Mouse (Mus musculus) embryonic fibroblast, embryonic 13.5 days (primary cell): ENCODE results near the gene Banf1.

Experiments used
- CTCF ChIP-seq: IDR thresholded peaks from 2 replicates; pipeline ENCODE4 v1.5.1; 2011; ENCODE audit warnings: mild to moderate bottlenecking, control low read depth, low read length, moderate library complexity, borderline replicate concordance; ENCODE audit not compliant: insufficient read depth
- POLR2A ChIP-seq: IDR thresholded peaks from 2 replicates; pipeline ENCODE4 v1.6.1; 2011; ENCODE audit warnings: low read depth, mild to moderate bottlenecking, control low read depth, low read length, moderate library complexity

- TF ChIP-seq POLR2A (no peak), CTCF (no peak)
These were observed 4.8 kb downstream of the Banf1 start for GRCm38 (mm10) chr19:5362186-5362585.
